Mouse (Mus musculus) embryonic fibroblast, embryonic 13.5 days (primary cell): ENCODE measurements around the gene Agmat.

Experiments
- CTCF ChIP-seq: IDR thresholded peaks from 2 replicates; pipeline ENCODE4 v1.5.1; 2011; ENCODE audit warnings: mild to moderate bottlenecking, control low read depth, low read length, moderate library complexity, borderline replicate concordance; ENCODE audit not compliant: insufficient read depth
- POLR2A ChIP-seq: IDR thresholded peaks from 2 replicates; pipeline ENCODE4 v1.6.1; 2011; ENCODE audit warnings: low read depth, mild to moderate bottlenecking, control low read depth, low read length, moderate library complexity

DNA sequence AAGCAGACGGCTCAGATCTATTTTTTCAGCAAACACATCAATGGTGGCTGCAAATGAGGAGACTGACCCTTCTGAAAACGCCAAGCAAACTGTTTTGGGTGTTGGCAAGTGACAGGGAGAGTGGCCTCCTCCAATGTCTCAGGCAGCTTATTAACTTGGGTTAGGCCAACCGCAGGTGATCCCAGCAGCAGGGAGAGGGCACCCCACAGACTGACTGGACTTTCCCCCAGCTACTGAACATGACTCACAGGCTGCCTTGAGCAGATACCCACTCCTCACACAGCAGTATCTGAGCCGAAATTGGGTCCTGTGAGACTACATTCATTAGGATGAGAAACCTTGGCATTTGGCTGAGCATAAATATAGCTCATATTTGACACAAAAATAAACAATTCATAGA lies 14.5 kb downstream of the Agmat start:
- TF ChIP-seq CTCF (no peak), POLR2A (no peak)
